Mouse (Mus musculus) urinary bladder, postnatal 25 days (tissue): Measurements from ENCODE around the gene Gm16223.

Source experiments
- DNase-seq: peaks from one replicate; pipeline ENCODE4 v3.0.0; 2022; ENCODE audit warnings: low spot score

Gm16223 gene

DNA sequence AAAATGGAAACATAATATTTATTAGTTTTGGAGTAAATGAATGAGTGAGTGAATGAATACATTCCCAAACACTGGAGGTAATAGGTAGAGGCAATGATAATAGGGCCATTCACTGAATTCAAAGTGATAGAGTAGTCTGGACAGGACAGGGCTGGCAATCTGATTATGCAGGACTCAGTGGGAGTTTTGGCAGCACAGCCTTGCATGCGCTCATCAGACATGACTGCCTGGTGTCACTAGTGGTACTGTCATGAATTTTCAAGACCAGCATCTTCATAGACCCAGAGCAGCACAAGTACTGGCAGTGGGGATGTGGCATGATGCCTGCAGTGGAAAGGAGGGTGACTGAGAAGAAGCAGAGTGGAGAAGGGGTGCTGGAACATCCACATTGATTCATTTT lies 157.1 kb downstream of the Gm16223 start:
- no peak for DNase-seq

DNA sequence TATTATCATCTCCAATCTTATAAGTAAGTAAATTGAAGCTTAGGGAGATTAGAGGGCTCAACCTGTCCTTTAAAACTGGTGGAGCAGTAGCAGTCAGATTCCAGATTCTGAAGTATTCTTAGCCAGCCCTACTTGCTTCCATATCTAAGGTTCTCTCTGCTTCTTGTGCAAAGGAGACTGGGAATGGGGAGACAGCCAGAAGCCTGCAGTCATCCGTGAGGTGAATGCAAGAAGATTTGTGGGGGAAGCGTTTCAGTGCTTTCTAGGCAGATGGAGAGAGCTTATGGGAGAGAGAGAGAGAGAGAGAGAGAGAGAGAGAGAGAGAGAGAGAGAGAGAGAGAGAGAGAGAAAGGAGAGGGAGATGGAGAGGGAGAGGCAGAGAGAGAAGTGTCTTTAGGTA lies 160.9 kb downstream of the Gm16223 start:
- DNase-seq = no peak

DNA sequence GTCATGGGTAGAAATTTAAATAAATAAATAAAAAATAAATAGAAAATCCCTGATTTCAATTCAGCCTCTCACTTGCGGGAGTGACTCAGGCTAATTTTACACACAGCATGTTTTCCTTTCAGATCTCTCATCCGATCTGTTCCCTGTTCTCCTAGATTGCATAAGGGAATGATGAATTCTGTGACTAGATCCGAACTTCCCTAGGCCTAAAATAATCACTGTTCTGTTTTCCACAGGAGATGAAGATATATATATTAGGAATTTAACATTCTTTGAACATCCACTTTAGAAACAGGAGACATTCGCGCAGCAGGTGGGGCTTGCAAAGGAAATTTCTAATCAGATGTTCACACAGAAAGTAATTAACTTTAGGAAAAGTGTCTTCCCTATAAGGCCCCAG lies 171.5 kb downstream of the Gm16223 start:
- no peak for DNase-seq

DNA sequence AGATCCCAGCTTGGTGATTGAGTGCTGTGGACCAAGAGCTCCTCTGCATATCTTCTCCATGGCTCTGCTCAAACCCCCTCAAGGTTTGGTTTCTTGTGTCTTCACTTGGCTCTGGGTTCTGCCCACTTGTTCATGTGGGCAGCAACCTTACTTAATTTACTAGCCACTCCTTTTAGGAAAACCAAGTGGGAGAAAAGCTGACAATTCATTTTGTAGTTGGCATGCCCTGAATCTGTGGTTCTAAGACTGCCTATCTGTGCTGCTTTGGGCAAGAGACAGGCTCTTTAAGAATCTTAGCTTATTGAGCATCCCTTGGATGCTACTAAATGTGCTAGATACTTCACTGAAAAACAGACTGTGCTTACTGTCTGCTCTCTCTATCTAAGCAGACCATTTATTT lies 172.0 kb downstream of the Gm16223 start:
- DNase-seq = no peak

DNA sequence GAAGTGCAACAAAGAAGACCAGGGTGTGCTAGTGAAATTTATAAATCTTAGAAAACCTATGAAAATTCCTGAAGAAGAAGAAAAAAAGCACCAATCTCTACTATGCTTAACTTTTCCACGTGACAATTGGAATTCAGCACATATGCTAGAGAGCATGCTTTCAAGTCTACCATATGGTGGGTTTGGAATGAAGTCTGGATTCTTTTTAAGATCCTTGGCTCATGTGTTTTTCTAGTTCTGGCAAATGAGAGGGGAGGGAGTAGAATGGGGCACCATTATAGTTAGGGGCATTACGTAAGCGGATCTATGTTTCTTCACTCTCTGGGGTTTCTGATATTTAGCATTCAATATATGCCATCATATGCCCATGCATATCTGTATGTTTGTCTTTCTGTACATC lies 182.6 kb downstream of the Gm16223 start:
- no peak for DNase-seq
